Mouse (Mus musculus): Measurements from ENCODE around the gene Capza2. TPM values are rescaled to one million over a fixed set of nuclear protein-coding genes. Genes with fewer than 3 reads are reported as not detected.
"Not testable (repeated sequence)": the region's sequence is repeated elsewhere in the genome, so short reads cannot be mapped to it uniquely, and the experiment has no call there.

The Capza2 gene
- total RNA-seq, 2 experiments from 2014 or later, result 282 to 285 TPM

GRCm38 (mm10) chr6:17700936-17701612, 65.0 kb downstream of the Capza2 start:
- no peak for DNase-seq (ENCODE audit: low spot score in 2 of 2)

DNA sequence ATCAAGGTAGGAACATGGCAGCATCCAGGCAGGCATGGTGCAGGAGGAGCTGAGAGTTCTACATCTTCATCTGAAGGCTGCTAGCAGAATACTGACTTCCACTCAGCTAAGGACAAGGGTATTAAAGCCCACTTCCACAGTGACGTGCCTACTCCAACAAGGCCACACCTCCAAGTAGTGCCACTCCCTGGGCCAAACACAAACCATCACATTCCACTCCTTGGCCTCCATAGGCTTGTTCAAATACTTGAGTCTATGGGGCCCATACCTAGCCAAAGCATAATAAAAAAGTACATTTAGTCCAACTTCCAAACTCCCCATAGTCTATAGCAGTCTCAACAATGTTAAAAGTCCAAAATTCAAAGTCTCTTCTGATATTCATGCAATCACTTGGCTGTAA, 68.0 kb downstream of the Capza2 start:
- DNase-seq (ENCODE audit: low spot score in 2 of 2), result not testable (repeated sequence)

DNA sequence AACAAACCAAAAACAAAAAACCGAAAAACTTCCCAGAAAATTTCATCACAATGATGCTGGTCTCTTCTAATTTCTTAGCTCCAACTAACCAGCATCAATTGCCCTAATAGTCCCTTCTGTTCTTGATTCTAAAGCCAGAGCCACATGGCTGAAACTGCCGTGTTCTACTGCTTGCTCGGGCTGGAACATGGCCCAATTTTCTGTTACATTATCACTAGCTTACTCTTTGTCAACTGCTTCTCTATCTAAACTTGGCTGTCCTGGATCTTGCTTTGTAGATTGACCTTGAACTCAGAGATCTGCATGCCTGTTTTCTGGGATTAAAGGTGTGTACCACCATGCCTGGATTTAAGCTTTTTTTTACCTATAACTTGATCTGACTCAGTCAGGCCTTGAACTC, 69.9 kb downstream of the Capza2 start:
- DNase-seq (ENCODE audit: low spot score in 2 of 2), result no peak

Other genes starting within 250 kb of the Capza2 start
- 1 to 10 TPM; 6.5 to 6.7 TPM for gene Met, start 172.4 kb upstream of the Capza2 start, total RNA-seq (2021)
- 10 to 100 TPM; 40.8 to 42.2 TPM for gene St7, start 56.7 kb downstream of the Capza2 start, total RNA-seq (2021)

All from layer of hippocampus, postnatal 14 days (tissue).